Mouse (Mus musculus) bone marrow macrophage, adult 2 months (primary cell): ENCODE measurements at regions not wholly inside any gene's neighbourhood (a gene's known extent, or its start where the extent isn't known, plus 50 kb on each side); places are given as distances from the start of the nearest gene placed in this dataset.

Experiments
- H3K27ac ChIP-seq: 2 replicates; pipeline ENCODE4 v1.5.1; 2012; ENCODE audit warnings: low read depth, low read length; ENCODE audit not compliant: insufficient read depth
- H3K4me1 ChIP-seq: 2 replicates; pipeline ENCODE4 v1.6.1; 2012; ENCODE audit warnings: low read length; ENCODE audit not compliant: control insufficient read depth, insufficient read depth
- H3K4me3 ChIP-seq: 2 replicates; pipeline ENCODE4 v1.5.1; 2012; ENCODE audit warnings: mild to moderate bottlenecking, low read length, moderate library complexity; ENCODE audit not compliant: insufficient read depth
- CTCF ChIP-seq: IDR thresholded peaks from 2 replicates; pipeline ENCODE4 v1.5.1; 2012; ENCODE audit warnings: low read depth, mild to moderate bottlenecking, low read length, moderate library complexity
- POLR2A ChIP-seq: IDR thresholded peaks from 2 replicates; pipeline ENCODE4 v1.6.1; 2012; ENCODE audit warnings: mild to moderate bottlenecking, low read depth, low read length, borderline replicate concordance

- Histone ChIP-seq H3K4me3 (no peak overlapping the region), H3K27ac (no peak overlapping the region), H3K4me1 (no peaks in the 10 kb centered on the region)
- TF ChIP-seq POLR2A (no peak), CTCF (no peak)
These were observed 209.7 kb downstream of the Srek1 start for GRCm38 (mm10) chr13:103564715-103565114.

- no peak overlapping the region for H3K27ac ChIP-seq
- no peak for TF ChIP-seq CTCF
- TF ChIP-seq POLR2A, result no peak
- no peaks in the 10 kb centered on the region for H3K4me1 ChIP-seq
These were observed 212.4 kb downstream of the Srek1 start for GRCm38 (mm10) chr13:103561795-103562705.

GRCm38 (mm10) chr13:103558915-103559314 lies 215.5 kb downstream of the Srek1 start:
- Histone ChIP-seq H3K4me1 (no peaks in the 10 kb centered on the region), H3K27ac (no peak overlapping the region), H3K4me3 (no peak overlapping the region)
- TF ChIP-seq CTCF, result no peak
- TF ChIP-seq POLR2A, result no peak

More at GRCm38 (mm10) chr13:103561795-103562705, 212.4 kb downstream of the Srek1 start:
- H3K4me3 ChIP-seq, result no peak overlapping the region

GRCm38 (mm10) chr13:103539577-103539976 lies 205.3 kb upstream of the Mast4 start:
- no peak for TF ChIP-seq POLR2A
- TF ChIP-seq CTCF, result no peak
- Histone ChIP-seq H3K4me1 (no peaks in the 10 kb centered on the region), H3K4me3 (no peak overlapping the region), H3K27ac (no peak overlapping the region)

GRCm38 (mm10) chr13:103513825-103514224 lies 179.5 kb upstream of the Mast4 start:
- no peak for TF ChIP-seq POLR2A
- TF ChIP-seq CTCF, result no peak

GRCm38 (mm10) chr13:103512476-103512875 lies 178.2 kb upstream of the Mast4 start:
- H3K27ac ChIP-seq, result no peak overlapping the region
- no peak overlapping the region for H3K4me3 ChIP-seq
- TF ChIP-seq CTCF, result no peak
- TF ChIP-seq POLR2A, result no peak
- no peaks in the 10 kb centered on the region for H3K4me1 ChIP-seq

More at GRCm38 (mm10) chr13:103513825-103514224, 179.5 kb upstream of the Mast4 start:
- Histone ChIP-seq H3K4me3 (no peak overlapping the region), H3K27ac (no peak overlapping the region), H3K4me1 (no peaks in the 10 kb centered on the region)

GRCm38 (mm10) chr13:103504987-103505386 lies 170.7 kb upstream of the Mast4 start:
- no peak overlapping the region for H3K27ac ChIP-seq

GRCm38 (mm10) chr13:103499376-103499775 lies 165.1 kb upstream of the Mast4 start:
- no peak overlapping the region for H3K4me3 ChIP-seq
- H3K27ac ChIP-seq, result no peak overlapping the region
- H3K4me1 ChIP-seq, result no peaks in the 10 kb centered on the region
- TF ChIP-seq CTCF, result no peak
- TF ChIP-seq POLR2A, result no peak

More at GRCm38 (mm10) chr13:103504987-103505386, 170.7 kb upstream of the Mast4 start:
- no peak for TF ChIP-seq POLR2A
- TF ChIP-seq CTCF, result no peak
- no peak overlapping the region for H3K4me3 ChIP-seq
- H3K4me1 ChIP-seq, result no peaks in the 10 kb centered on the region

GRCm38 (mm10) chr13:103494371-103494770 lies 160.1 kb upstream of the Mast4 start:
- TF ChIP-seq CTCF, result no peak
- no peak for TF ChIP-seq POLR2A
- Histone ChIP-seq H3K4me3 (no peak overlapping the region), H3K27ac (no peak overlapping the region), H3K4me1 (no peaks in the 10 kb centered on the region)

GRCm38 (mm10) chr13:103493567-103493966 lies 159.3 kb upstream of the Mast4 start:
- Histone ChIP-seq H3K4me3 (no peak overlapping the region), H3K4me1 (no peaks in the 10 kb centered on the region), H3K27ac (no peak overlapping the region)
- TF ChIP-seq CTCF, result no peak
- no peak for TF ChIP-seq POLR2A

GRCm38 (mm10) chr13:103490049-103490448 lies 155.8 kb upstream of the Mast4 start:
- no peaks in the 10 kb centered on the region for H3K4me1 ChIP-seq
- TF ChIP-seq CTCF, result no peak
- H3K27ac ChIP-seq, result no peak overlapping the region
- no peak overlapping the region for H3K4me3 ChIP-seq
